Mouse (Mus musculus) R1 (cell line): ENCODE data around the gene Mrpl2.
A peak's percentile ranks its signal among the peaks of the same experiment; 100 is the strongest.

Source experiments
- DNase-seq: peaks from one replicate; pipeline ENCODE4 v3.0.0-alpha.2; 2018; ENCODE audit warnings: low read depth, low spot score

Gene Mrpl2

GRCm38 (mm10) chr17:46627409-46627808 lies 18.6 kb upstream of the Mrpl2 start:
- no peak for DNase-seq

GRCm38 (mm10) chr17:46628471-46628790 lies 17.6 kb upstream of the Mrpl2 start:
- no peak for DNase-seq

- peak; percentile 93 for DNase-seq
Measured at GRCm38 (mm10) chr17:46628791-46629684, 17.0 kb upstream of the Mrpl2 start, which contains the start of gene Ptk7. TSS of gene Ptk7 (minus strand) at chr17:46629504.

- peak; percentile 95 for DNase-seq
Measured at GRCm38 (mm10) chr17:46629685-46630441, 16.2 kb upstream of the Mrpl2 start.

GRCm38 (mm10) chr17:46636831-46637523 lies 9.1 kb upstream of the Mrpl2 start:
- peak; percentile 75 for DNase-seq

GRCm38 (mm10) chr17:46639929-46640328 lies 6.1 kb upstream of the Mrpl2 start:
- DNase-seq, result no peak

- no peak for DNase-seq
Measured at GRCm38 (mm10) chr17:46642060-46642459, 4.0 kb upstream of the Mrpl2 start.

- no peak for DNase-seq
Measured at GRCm38 (mm10) chr17:46644152-46644805, 1.8 kb upstream of the Mrpl2 start.

- no peak for DNase-seq
Measured at GRCm38 (mm10) chr17:46644916-46645475, 1.0 kb upstream of the Mrpl2 start.

GRCm38 (mm10) chr17:46646322-46646662 lies 263 bp downstream of the Mrpl2 start:
- DNase-seq, result no peak

- DNase-seq, result no peak
Measured at GRCm38 (mm10) chr17:46647279-46647678, 1.2 kb downstream of the Mrpl2 start.

GRCm38 (mm10) chr17:46648436-46648835 lies 2.4 kb downstream of the Mrpl2 start:
- no peak for DNase-seq

GRCm38 (mm10) chr17:46649811-46650210 lies 3.8 kb downstream of the Mrpl2 start:
- no peak for DNase-seq

- DNase-seq, result peak; percentile 95
Measured at GRCm38 (mm10) chr17:46650232-46651031, 4.4 kb downstream of the Mrpl2 start, which contains the start of gene Cul7. TSS of gene Cul7 (plus strand) at chr17:46650337.

- no peak for DNase-seq
Measured at GRCm38 (mm10) chr17:46651292-46651691, 5.3 kb downstream of the Mrpl2 start.

GRCm38 (mm10) chr17:46651755-46652547 lies 5.9 kb downstream of the Mrpl2 start:
- DNase-seq, result no peak

GRCm38 (mm10) chr17:46656054-46656453 lies 10.0 kb downstream of the Mrpl2 start:
- no peak for DNase-seq

- DNase-seq, result no peak
Measured at GRCm38 (mm10) chr17:46661351-46661750, 15.3 kb downstream of the Mrpl2 start.

GRCm38 (mm10) chr17:46661981-46662380 lies 16.0 kb downstream of the Mrpl2 start:
- DNase-seq, result no peak

- no peak for DNase-seq
Measured at GRCm38 (mm10) chr17:46662730-46663129, 16.7 kb downstream of the Mrpl2 start.
